Mouse (Mus musculus) embryo, embryonic 9.5 days (tissue): ENCODE data around the gene Arhgef19.
A peak's percentile ranks its signal among the peaks of the same experiment; 100 is the strongest.

Experiments used
- DNase-seq: peaks from one replicate; pipeline ENCODE4 v3.0.0-alpha.2; 2017; ENCODE audit errors: extremely low spot score

Gene Arhgef19

DNA sequence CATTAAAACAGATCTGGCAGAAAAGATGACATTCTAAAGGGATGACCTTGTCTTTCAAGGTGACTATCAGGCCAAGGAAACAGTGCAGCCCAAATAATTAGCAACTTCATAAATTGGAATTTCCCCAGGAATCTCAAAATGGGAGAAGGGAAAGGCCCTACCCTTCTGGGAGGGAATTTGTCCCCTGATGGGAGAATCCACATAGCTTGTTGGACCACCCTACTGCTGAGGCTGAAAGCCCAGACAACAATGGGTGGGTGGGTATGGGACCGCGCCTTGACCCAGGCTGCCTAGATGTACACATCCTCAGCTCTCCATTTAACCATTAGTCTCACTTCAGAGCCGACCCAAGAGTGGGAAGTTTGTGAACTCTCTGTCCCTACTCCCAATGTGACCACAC lies 45.2 kb downstream of the Arhgef19 start:
- DNase-seq, result no peak

DNA sequence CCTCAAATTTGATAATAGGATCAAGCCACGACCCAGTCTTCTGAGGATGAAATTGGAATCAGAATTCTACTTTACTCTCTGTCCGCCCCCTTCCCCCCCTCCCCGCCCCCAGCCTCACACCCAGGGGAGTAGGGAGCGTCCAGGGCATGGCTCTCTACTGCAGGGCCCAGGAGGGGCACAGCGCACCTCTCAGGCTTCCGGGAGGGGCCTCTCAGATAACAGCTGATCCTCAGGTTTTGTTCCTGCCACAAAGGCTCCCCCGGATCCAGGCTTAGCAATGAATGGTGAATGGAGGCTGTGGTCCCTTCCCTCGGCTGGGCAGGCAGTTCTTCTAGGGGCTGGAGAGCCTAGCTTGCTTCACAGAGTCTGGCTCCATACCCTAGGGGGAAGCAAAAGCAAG lies 45.8 kb downstream of the Arhgef19 start:
- DNase-seq, result no peak

DNA sequence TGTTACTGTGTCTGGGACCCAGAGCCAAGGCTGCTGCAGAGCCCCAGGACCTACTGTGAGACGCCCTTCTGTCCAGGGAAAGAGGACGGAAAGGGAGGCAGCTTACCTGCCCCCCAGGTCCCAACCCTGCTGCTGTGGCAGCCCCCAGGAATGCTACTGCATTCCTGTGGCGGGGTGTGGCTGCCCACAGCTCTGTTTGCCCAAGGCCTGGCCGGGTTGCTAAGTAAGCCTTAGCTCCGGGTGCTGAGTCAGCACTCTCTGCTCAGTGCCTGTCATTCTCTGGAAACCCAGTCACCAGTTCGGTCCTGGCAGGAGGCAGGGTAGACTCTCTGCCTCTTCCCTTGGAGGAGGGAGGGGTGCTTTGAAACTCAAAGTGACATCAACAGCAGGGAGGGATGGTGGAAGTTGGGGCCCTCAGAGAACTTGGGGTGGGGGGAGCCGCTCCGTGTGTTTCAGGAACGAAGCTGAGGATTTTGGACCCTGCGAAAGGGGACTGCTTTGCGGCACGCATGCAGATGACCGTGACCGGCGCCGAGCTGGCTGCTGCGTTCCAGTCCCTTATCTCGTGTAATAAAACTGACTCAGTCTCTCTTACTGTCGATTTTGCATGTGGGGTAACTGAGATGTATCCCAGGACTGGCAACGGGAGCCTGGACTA lies 47.7 kb downstream of the Arhgef19 start:
- DNase-seq, result no peak

- no peak for DNase-seq
Observed at GRCm38 (mm10) chr4:141287518-141288004, 48.3 kb downstream of the Arhgef19 start.

DNA sequence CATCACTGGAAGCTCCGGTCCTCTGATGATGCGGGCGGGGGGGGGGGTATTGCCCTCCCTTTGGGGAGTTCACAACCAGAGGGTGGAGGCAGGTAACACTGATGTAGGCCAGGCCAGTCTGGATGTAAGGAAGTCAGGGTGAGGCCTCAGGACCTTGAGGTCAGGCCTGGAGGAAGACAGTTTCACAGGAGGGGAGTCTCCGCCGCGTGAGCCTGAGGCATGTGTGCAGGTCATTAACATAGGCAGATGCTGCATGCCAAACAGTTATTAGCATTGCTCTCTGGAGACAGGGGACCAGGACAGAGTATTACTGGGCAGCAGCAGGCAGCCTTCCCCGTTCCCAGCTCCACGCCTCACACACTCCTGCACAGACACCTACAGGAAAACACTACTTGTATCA lies 48.9 kb downstream of the Arhgef19 start:
- DNase-seq, result no peak

GRCm38 (mm10) chr4:141291571-141292375 lies 52.5 kb downstream of the Arhgef19 start:
- peak; percentile 56 for DNase-seq

DNA sequence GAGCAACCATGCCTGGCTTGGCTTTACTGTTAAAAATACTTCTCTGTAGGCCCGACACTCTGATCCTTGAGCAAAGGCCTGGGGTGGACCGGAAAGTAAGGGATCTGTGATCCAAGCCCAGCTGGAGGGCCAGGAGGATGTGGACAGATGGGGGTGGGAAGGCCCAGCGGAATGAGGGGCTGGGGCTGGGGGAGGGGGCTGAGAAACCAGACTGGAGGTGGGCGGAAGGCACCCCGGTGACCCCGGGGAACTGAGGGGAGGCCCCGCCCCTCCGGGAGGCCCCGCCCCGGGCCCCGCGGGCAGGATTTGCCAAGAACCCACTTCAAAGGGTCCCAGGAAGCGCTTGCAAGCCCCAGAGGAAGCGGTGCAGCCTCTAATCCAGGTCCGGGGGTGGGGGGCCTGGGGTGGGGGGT lies 56.5 kb downstream of the Arhgef19 start:
- DNase-seq, result peak; percentile 71

GRCm38 (mm10) chr4:141297934-141298333 lies 58.6 kb downstream of the Arhgef19 start:
- DNase-seq, result no peak

GRCm38 (mm10) chr4:141299356-141299755 lies 60.1 kb downstream of the Arhgef19 start:
- DNase-seq, result no peak

DNA sequence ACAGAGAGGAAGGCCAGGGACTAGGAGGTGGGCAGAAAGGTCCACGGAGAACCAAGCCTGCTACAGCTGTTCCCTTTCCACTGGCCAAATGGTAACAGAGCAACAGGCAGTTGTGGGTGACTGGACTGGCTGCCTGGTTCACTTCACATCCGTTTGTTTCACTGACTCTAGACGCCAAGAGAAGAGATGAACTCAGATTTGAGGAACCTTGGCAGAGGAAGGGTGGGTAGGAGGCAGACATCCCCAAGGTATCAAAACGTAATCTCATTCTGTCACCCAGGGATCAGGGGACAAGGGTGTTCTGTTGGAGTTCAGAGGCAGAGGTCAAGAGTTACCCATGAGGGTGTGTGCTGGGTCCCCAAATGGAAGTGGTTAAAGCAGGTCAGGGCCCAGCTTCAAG lies 60.9 kb downstream of the Arhgef19 start:
- no peak for DNase-seq

DNA sequence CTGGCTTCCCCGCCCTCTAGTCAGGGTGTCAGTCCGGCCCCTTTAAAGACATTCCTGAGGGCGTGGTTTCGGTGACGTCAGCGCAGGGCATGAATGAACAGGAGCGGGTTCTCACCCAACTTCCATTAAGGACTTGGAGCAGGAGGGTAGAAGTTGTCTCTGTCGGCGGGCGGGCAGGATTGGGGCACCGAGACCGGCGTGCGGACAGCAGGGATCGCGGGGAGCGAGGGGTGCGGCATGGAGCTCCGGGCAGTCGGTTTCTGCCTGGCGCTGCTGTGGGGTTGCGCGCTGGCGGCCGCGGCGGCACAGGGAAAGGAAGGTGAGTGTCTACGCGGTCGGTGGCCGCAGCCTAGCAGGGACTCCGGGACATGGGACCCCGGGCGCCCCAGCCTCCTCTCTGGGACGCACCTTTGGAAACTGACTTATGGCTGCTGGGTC lies 61.8 kb downstream of the Arhgef19 start, which contains the start of gene Epha2:
Gene Epha2 (plus strand): TSS at position 125 of the 438 bp plus-strand sequence.
- DNase-seq, result peak; percentile 87

- peak; percentile 36 for DNase-seq
Observed at GRCm38 (mm10) chr4:141301591-141302427, 62.5 kb downstream of the Arhgef19 start.

GRCm38 (mm10) chr4:141302428-141303401 lies 63.4 kb downstream of the Arhgef19 start:
- no peak for DNase-seq

GRCm38 (mm10) chr4:141303402-141304222 lies 64.3 kb downstream of the Arhgef19 start:
- DNase-seq, result no peak

- DNase-seq, result no peak
Observed at GRCm38 (mm10) chr4:141304223-141304611, 64.9 kb downstream of the Arhgef19 start.

DNA sequence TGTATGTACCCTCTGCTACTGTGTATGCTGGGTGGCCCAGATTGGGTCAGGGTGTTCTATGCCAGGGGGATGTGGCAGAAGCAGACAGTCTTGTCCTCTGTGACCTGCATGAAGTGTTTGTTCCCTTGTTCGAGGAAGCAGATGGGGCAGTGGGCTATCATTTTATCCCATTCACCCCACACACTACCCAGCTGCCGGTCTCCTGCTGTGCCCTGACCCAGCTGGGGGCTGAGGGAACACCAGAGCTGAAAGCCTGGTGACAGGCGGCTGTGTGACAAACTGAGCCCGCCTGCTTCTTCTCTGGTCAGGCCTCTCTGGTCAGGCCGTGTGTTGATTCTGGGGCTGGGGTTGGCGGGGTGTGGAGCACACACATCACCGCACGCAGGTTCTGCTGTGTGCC lies 66.8 kb downstream of the Arhgef19 start:
- DNase-seq, result no peak
